Comparison of ENCODE assay signal across 8 mouse cellular contexts in the genomic region with DNA sequence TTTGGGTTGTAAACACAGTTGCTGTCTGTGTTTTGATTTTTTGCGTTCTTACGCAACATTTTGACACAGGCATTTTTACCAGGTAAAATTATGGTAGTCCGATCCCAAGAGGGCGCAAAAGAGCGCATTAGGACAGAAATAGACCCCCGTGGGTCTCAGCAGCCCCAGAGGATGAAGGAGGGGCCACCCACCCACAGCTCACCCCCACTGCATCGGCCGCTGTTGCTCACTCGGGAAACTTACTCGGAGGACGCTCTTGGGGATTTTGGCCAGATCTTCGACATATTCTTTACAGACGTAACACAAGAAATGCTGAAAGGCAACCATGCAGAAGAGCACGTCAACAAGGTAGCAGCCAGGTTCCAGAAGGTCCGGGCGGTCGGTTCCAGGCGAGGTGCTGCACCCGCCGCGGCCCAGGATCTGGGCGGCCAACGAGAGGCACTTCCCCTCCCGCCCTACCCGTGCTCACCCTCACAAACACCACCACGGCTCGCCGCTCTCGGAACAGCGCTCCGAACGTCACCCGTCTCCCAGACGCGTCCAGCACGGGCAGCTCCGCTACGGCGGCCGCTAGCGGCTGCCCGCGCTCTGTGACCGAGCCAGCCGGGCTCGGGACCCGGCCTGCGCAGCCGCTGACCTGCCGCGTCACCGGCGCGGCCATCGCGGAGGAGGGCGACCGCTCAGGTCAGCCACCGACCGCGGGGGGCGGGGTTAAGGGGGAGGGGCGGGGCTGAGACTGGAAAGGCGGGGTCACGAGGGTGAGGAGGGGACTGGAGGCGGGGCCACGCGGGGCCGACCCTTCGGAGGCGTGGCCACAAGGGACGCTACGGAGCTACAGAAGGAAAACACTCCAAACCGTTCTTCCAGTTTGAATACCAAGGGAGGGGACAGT. TPM values are rescaled to one million over a fixed set of nuclear protein-coding genes. Genes with fewer than 3 reads are reported as not detected.
DNase-seq lines count a peak whose midpoint lies in the region; ATAC-seq lines count a peak whose summit lies in the region.

A gene (minus strand): TSS at position 687 of the 892 bp plus-strand sequence.

- WGBS in heart, embryonic 11.5 days (ENCODE audit: insufficient replicate concordance): under 1% methylated on average over 62 of the region's 74 CpGs
- under 1% methylated on average over 70 of the region's 74 CpGs for WGBS in kidney, embryonic 15.5 days

- peak within 1 kb of the TSS; percentile 62 for H3K4me2 ChIP-seq in heart, embryonic 11.5 days
- peak within 1 kb of the TSS; percentile 65 for H3K4me2 ChIP-seq in kidney, embryonic 15.5 days

- peaks cover 27% of the 10 kb centered on the region for H3K4me1 ChIP-seq in erythroblast, embryonic 14.5 days (ENCODE audit: control insufficient read depth)
- H3K4me1 ChIP-seq in heart, embryonic 11.5 days (ENCODE audit: control insufficient read depth, insufficient read depth, low read length): peaks cover 16% of the 10 kb centered on the region
- peaks cover 29% of the 10 kb centered on the region for H3K4me1 ChIP-seq in kidney, embryonic 15.5 days

- H3K36me3 ChIP-seq in erythroblast, embryonic 14.5 days (ENCODE audit: control insufficient read depth): peaks cover 7% of the 10 kb centered on the region
- H3K36me3 ChIP-seq in heart, embryonic 11.5 days (ENCODE audit: control insufficient read depth, insufficient read depth, low read length): 0 out of 2 replicates have a peak, but pooled peaks cover 6% of the 10 kb centered on the region
- peaks cover 12% of the 10 kb centered on the region for H3K36me3 ChIP-seq in kidney, embryonic 15.5 days

- H3K27ac ChIP-seq in heart, embryonic 11.5 days (ENCODE audit: low read depth, low read length): peak within 1 kb of the TSS; percentile 98
- H3K27ac ChIP-seq in kidney, embryonic 15.5 days: peak within 1 kb of the TSS; percentile 97

- DNase-seq in CD4-positive helper T cell, adult 2 months (ENCODE audit: low read depth, low spot score): peak; percentile 81
- DNase-seq in brain, embryonic 18.5 days (ENCODE audit: low read depth, low spot score): peak; percentile 49
- DNase-seq in liver: peak; percentile 98
- peak; percentile 52 to 74 for DNase-seq in monocyte, adult 2 months (ENCODE audit: low read depth in 1 of 2, low spot score in 2 of 2)
- DNase-seq in spleen, postnatal 14 days (ENCODE audit: low spot score in 2 of 2): peak; percentile 83 to 84

- peak within 1 kb of the TSS; percentile 90 for H3K9ac ChIP-seq in heart, embryonic 11.5 days (ENCODE audit: low read depth, low read length)
- H3K9ac ChIP-seq in kidney, embryonic 15.5 days: peak within 1 kb of the TSS; percentile 73

- H3K27me3 ChIP-seq in erythroblast, embryonic 14.5 days (ENCODE audit: control insufficient read depth): no peaks in the 10 kb centered on the region
- H3K27me3 ChIP-seq in heart, embryonic 11.5 days (ENCODE audit: control insufficient read depth, insufficient read depth, low read length): no peaks in the 10 kb centered on the region
- no peaks in the 10 kb centered on the region for H3K27me3 ChIP-seq in kidney, embryonic 15.5 days

- peak; percentile 93 for ATAC-seq in heart, embryonic 11.5 days (replicated peaks; ENCODE audit: insufficient number of reproducible peaks, low FRiP score, low TSS enrichment)
- ATAC-seq in kidney, embryonic 15.5 days (replicated peaks; ENCODE audit: low FRiP score): peak; percentile 94

- H3K4me3 ChIP-seq in erythroblast, embryonic 14.5 days (replicated peaks): peak within 1 kb of the TSS; percentile 82
- H3K4me3 ChIP-seq in heart, embryonic 11.5 days (ENCODE audit: low read depth, low read length): peak within 1 kb of the TSS; percentile 76
- peak within 1 kb of the TSS; percentile 79 for H3K4me3 ChIP-seq in kidney, embryonic 15.5 days (replicated peaks)

- no peaks in the 10 kb centered on the region for H3K9me3 ChIP-seq in erythroblast, embryonic 14.5 days (ENCODE audit: control insufficient read depth, low read length)
- H3K9me3 ChIP-seq in heart, embryonic 11.5 days (replicated peaks; ENCODE audit: control insufficient read depth, low read length): no peaks in the 10 kb centered on the region
- no peaks in the 10 kb centered on the region for H3K9me3 ChIP-seq in kidney, embryonic 15.5 days (replicated peaks)

RNA-seq across cellular contexts. Expression of the gene that starts here (rescaled TPM):
- 0.14 and 0.38 TPM in 2 replicates for polyA plus RNA-seq in erythroblast, embryonic 14.5 days (2012)
- 68.4 and 71.4 TPM in 2 replicates for polyA plus RNA-seq in heart, embryonic 11.5 days (2014; fragmentation: Nextera tagmentation; extraction: Ambion mirVana)
- 56.5 and 58.1 TPM in 2 replicates for polyA plus RNA-seq in kidney, embryonic 15.5 days (2015; fragmentation: Nextera tagmentation; extraction: Ambion mirVana)

Comparison
In these comparisons a context has a peak if more than half of its experiments do, and no peak if none do; other contexts are left out.
1. Peak in every context shown above with its lines: DNase-seq, ATAC-seq, H3K4me3 ChIP-seq and H3K27ac ChIP-seq.
2. RNA of the gene that starts here (polyA plus RNA-seq): 68.4 to 71.4 TPM in heart, embryonic 11.5 days and 56.5 to 58.1 TPM in kidney, embryonic 15.5 days; 0.14 to 0.38 TPM in erythroblast, embryonic 14.5 days; every median in the first group is over 10 times any median in the second.